Mouse (Mus musculus): Measurements from ENCODE around the gene Olfr12.

The Olfr12 gene

DNA sequence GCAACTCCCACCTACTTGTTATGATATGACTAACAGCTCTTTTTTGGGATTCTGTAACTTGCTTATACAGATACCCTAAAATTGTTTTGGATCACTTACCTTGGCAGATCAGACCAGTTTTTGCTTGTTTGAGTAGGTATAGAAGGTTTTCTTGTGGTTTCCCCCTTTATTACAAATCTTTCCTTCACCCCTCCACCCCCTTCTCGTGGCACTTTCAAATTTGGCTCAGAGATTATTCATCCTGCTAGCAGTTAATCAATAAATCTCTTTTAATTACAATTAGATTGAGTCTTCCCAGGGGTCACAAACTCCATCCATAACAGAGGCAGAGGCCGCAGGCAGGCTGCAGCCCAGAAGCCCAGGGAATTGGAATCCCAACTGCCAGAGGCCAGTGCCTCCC, at the start of gene Olfr12:
Gene Olfr12, plus strand, starts transcription at position 301 of the 400 bp plus-strand sequence.
- in situ Hi-C loops (cut with MboI, MseI): no loop called here

DNA sequence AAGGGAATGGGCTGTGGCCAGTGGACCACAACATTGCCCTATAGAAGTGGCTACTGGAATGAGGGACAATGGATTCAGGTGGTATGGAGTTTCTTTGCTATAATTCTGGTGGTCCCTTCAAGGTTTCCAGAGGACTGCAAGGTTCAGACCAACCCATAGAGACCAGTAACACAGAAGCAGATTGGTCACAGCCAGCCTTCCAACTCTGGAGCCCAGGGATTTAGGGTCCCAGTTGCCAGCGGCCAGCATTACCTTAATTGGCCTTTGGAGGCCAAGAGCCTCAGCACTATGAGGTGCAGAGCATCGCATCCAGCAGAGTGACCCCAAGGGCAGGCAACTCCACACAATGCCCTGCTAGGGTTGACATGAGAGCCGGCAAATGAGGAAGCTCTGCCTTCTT, 46.6 kb upstream of the Olfr12 start, which contains the start of gene Olfr1413:
Gene Olfr1413, plus strand, starts transcription at position 301 of the 400 bp plus-strand sequence.
- in situ Hi-C loops (cut with MboI, MseI): no loop called here

DNA sequence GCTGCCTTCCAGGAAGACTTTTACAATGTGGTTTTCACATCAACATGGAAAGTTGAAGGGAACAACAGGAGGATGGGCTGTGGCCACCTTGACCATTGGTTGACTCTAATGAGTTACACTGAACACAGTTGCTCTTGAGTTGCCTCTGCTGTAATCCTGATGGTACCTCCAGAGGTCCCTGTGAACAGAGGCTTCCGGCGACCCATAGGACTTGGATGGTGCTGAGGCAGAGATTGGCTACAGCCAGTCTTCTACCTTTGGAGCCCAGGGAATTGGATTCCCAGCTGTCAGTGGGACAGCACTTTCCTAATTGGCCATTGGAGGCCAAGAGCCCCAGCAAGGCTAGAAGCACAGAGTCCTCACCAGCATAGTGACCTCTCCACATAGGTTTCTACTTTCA, 32.1 kb upstream of the Olfr12 start, which contains the start of gene Olfr1412:
Gene Olfr1412, plus strand, starts transcription at position 301 of the 400 bp plus-strand sequence.
- in situ Hi-C loops (cut with MboI, MseI): no loop called here

DNA sequence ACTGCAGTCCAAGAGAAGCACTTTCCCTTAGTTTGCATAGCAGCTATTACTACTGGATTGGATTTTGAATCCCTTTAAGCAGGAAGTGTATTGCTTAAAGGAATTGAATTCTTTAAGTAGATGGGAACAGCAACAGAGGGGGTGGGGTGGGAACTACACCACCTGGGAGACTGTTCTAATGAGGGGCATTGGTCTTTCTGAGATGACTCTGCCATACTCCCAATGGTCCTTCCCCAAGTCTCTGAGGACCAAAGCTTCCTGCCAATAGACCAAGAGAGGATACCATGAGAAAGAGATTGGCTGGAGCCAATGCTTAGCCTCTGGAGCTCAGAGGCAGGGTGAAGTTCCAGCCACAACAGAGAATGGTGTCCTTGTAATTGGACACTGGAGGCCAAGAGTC, 23.5 kb upstream of the Olfr12 start, which contains the start of gene Olfr1411:
Gene Olfr1411, plus strand, starts transcription at position 301 of the 400 bp plus-strand sequence.
- in situ Hi-C loops (cut with MboI, MseI): no loop called here

DNA sequence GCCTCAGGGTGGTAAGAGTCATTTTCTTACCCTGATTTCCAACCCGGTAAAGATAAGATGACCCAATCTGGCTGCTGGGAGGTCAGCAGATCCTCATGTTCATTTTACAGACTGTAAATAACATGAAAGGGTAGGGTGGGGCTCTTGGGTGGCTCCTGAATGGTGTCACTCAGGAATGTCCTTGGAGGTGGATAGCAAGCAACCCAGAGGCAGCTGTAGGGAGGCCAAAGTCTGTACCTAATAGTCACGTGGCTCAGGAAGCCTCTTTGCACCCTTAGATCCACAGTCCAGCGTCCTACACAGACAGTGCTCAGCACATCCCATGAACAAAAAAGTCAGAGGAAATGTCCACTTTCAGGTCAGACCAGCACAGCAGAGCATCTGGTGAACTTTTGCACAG, 21.6 kb upstream of the Olfr12 start:
- in situ Hi-C loops (cut with MboI, MseI): no loop called here

DNA sequence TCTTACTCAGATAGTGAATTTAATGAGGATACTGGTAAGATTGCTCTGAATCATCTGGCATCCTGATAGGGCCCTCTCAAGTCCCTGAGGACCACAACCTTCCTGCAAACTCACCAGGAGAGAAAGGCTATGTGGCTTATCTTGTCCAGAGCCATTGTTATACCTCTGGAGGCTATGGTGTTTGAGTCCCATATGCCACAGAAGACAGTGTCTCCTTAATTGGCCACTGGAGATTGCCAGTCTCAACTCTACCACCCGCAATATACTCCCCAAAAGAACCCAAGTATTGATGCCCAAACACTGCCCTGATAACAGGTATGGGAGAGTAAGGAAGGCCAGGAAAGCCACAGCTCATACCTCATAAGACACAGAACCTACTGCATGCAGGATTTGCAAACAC, 12.1 kb upstream of the Olfr12 start, which contains the start of gene Olfr1410:
Gene Olfr1410, plus strand, starts transcription at position 301 of the 400 bp plus-strand sequence.
- in situ Hi-C loops (cut with MboI, MseI): no loop called here

DNA sequence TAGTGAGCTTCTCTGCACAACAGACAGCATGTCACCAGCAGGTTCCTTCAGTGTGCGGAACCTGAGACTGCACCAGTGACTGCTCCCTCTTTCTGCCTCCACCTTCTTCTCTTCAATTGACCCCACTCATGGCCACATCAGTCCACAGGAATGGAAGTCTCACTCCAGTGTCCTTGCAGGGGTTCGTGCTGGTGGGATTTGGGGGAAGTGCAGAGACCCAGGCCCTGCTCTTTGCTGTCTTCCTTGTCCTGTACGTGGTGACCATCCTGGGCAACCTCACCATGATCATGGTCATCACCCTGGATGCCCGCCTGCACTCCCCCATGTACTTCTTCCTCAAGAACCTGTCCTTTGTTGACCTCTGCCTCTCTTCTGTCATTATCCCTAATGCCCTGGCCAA, 9.9 kb upstream of the Olfr12 start:
- in situ Hi-C loops (cut with MboI, MseI): no loop called here

DNA sequence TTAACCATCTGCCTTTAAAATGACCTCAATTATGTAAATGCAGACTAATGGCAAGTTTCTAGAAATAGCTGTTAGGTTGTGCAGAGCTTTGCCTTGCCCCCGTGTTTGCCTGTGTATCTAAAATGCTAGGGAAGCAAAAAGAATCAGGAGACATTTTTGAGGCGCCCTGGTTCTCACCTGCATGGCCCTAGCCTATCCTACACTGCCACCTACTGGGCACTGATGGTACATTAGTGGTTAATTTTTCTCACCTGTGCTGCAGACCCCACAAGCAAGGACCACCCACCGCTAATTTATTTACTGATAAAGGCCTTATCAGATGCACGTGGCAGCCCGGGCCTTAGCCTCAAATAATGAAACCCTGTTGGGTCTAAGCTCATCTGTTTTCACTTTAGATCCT, 6.6 kb upstream of the Olfr12 start:
- in situ Hi-C loops (cut with MboI, MseI): no loop called here

DNA sequence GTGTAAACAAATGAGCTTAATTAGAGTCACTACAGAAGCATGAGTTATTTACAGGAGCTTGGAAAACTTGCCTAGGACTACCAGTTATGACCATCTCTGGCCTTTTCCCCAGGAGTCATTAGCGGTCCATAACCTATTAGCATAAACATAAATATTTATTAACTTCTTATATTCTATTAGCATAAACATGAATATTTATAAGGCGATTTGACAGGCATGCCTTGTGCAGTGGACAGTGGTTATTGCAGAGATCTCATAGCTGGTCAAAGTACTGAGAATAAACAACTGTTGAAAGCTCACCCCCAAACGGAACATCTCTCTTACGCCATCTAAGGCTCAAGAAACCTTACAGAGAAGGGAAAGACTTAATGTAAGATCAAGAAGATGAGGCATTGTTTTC, 4.4 kb upstream of the Olfr12 start:
- in situ Hi-C loops (cut with MboI, MseI): no loop called here

DNA sequence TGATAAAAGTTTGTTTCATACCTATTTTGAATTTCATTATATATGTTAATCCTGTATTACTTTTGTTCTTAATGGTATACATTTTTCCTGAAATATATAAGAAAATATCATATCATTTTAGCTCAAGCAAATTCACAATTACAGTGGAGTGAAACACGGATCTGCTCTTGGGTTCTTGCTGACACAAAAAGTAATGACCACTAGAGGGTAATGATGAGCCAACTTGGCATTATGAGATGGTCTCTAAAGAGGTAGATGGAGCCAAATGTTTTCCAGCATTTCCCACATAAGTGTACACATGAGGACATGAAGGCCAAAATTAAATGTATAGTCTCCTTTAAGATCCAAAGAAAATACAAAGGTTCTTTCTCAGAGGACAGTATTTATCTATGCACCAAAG, 3.1 kb upstream of the Olfr12 start:
- in situ Hi-C loops (cut with MboI, MseI): no loop called here

DNA sequence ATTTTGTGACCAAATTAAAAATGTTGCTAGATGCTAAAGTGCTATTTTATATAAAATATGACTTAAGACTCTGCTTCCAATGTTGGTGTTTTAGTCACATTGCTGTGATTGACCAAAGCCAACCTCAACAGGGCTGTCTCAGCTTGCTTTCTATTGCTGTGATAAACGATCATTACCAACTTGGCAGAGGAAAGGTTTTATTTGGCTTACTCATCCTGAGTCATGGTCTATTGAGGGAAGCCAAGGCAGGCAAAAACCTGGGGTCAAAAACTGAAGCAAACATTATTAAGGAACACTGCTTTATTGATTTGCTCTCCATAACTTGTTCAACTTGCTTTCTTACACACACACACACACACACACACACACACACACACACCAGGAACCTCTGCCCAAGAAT, 1.5 kb upstream of the Olfr12 start:
- in situ Hi-C loops (cut with MboI, MseI): no loop called here

DNA sequence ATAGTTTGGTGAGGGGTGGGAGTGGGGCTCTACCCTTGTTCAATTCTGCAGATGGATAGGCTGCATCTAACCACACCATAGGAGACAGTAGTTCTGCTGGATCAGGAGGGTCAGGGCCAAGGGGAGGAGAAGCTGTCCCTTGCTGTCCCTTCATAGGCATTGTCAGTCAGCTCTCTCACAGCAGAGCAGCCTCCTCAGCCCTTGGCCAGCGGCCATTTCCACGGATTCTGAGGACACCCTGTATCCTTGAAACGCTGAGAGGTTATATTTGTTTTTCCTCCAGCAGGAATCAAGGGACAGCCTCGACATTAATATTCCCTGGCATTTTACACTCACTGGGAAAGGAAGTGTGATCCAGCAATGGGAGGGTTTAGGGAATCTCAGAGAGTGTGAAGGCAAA, 772 bp downstream of the Olfr12 start:
- in situ Hi-C loops (cut with MboI, MseI): no loop called here

DNA sequence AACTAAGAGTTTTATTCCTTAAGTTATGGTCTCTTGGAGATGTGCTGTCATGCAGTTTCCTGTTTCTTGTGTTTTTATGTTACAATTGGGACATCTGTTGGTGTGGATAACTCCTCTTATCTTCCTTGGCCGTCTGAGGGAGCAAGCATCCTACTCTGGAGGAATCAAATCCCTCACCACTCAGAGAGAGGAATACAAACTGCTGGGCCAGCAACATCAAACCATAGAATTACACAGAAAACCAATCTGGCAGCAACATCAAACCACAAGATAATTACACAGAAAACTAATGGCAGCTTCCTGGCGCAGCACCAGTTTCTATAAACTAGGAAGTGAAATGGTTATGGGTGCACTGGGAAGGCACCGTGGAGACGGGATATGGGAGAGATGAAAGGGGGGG, 10.6 kb downstream of the Olfr12 start:
- in situ Hi-C loops (cut with MboI, MseI): no loop called here

DNA sequence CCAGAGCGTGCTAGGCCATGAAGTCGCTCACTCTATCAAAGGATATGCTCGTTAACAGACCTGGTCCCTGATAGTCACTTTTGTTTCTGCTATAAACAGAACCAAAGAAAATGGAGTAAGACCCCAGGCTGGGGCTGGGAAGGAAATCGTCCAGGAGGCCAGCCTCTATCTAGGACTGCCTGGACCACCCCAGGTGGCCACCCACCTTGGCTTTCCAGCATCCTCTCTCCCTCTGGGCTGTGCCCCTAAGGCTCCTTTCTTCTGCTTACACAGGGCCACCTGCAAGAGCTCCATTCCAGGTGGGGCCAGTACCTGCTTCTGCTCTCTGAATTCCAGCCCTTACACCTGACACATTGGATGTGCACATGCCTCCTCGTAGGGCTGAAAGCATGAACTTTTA, 14.6 kb downstream of the Olfr12 start:
- in situ Hi-C loops (cut with MboI, MseI): no loop called here

DNA sequence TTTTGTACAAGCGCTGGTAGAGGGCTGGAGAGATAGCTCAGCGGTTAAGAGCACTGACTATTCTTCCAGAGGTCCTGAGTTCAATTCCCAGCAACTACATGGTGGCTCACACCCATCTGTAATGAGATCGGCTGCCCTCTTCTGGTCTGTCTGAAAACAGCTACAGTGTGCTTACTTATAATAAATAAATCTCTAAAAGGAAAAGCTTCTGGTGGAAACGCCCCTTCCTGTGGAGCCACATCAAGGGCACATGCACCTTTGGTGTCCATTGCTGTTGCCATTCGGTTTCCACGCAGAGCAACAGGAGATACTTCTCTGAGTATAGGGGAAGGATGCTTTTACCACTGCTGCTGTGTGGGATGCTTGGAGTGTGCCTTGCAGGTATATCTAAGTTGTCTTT, 15.4 kb downstream of the Olfr12 start:
- in situ Hi-C loops (cut with MboI, MseI): no loop called here

DNA sequence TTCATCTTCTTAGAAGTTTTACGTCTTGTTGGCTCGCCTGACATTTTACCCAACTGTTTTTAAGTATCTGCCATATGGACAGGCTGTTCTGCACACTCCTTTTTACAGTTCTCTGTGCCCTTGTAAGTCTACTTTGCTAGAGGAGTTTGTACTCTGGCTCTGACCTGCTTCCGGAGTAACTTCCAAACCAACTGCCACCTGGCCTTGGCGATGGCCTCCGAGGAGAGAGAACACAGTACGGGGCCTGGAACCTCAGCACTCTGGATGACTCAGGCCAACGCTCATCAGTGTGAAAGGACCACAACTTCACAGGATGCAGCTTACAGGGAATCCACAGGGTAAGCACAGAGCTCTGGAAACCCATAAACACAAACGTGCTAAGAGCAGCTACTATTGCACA, 16.1 kb downstream of the Olfr12 start:
- in situ Hi-C loops (cut with MboI, MseI): no loop called here

DNA sequence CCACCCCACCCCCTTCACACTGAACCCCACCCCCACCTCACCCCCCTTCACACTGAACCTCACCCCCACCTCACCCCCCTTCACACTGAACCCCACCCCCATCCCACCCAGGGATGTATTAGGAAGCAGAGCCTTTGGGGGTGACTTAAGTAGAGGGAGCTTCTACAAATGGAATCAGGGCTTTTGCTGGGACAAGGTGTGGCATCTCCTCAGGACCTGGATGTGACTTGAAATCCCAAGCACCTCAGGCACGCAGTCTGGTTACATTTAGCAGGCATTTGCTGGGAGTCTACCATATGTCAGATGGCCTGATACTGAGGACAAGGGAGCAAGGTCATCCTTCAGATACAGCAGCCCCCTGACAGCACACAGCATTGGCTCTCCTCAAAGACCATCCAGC, 17.0 kb downstream of the Olfr12 start:
- in situ Hi-C loops (cut with MboI, MseI): no loop called here

DNA sequence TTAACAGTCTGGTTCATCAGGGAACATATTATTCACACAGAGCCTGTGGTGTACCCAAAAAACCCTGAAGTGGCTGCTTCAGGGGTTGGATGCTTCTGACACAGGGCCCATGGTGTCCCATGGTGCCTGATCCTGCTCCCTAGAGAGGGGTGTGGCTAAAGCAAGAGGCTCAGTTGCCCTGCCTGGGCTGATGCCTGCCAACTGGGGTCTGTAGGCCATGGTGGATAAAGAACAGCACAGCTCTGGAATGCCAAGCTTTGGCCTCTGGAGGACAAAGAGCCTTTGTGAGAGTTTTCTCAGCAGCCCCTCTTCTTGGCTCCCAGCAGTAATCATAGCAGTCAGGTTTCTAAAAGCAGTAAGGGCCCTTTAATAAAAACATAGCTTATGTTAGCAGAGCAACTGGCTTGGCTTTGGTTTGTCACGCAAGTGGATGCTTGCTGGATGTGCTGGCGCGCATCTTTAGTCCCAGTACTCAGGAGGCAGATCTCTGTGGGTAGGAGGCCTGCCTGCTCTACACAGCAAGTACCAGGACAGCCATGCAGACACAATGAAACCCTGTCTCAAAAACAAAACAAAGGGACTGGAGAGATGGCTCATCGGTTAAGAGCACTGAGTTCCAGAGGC, 17.5 kb downstream of the Olfr12 start:
- in situ Hi-C loops (cut with MboI, MseI): no loop called here

DNA sequence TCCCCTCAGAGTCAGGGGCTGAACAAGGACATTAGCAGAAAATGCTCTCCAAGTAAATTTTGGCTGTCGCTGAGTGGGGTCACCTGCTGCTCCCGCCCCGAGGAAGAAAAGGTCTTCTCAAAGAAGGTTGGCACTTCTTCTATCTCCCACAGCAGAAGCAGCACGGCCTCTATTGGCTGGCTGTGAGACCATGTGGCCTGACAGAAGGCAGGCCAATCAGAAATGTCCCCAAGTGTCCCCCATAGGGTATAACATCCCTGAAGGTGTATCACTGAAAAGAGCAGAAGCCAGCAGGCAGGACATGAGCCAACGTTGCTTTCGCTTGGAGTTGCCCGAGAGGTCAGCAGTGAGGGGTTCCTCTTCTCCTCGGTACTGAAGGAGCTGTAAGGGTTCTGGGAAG, 18.4 kb downstream of the Olfr12 start:
- in situ Hi-C loops (cut with MboI, MseI): no loop called here

DNA sequence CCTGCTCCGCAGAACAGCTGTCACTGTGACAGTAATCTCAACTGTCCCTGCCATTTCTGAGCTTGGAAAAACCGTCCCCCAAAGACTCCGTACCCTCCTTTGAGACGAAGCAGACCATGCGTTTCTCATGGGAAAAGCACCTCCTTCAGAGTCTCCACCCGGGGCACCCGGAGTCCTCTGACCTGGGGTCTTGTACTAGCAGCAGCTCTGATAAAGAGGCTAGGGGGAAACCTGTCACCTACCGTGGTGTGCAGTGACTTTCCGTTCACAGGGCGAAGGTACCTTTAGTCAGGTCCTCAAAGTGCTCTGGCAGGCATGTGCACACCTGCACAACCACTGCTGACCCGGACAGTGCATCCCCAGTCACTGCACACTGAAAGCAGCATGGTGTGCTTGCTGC, 19.1 kb downstream of the Olfr12 start:
- in situ Hi-C loops (cut with MboI, MseI): no loop called here

DNA sequence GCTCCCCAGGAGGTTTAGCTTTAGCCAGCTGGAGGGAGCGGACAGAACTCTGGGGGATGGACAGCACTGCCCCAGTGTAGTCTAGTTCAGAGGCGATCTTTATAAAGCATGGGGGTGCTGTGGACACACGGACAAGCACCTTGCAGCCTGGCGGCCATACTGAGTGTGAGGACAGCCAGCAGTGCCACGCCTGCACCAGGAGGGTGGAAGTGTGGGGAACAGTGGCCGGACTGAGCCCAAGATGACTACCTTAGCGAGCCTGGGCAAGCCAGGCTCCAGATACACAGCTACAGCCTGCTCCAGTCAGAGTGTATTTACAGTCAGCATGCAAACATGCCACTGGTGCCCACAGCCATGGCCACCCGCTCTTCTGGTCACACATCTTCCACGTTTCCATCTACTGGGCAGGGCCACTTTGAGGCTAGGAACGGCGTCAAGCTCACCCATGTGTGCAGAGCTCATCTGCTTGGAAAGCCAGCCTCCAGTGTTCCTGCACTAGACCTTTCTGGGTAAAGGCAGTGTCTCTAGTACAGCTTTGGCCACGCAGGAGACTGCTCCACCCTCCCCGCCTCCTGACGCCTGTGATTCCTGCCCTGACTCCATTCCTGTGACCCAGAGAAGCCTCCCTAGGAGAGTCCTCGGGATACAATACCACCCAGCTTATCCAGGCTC, 20.0 kb downstream of the Olfr12 start:
- in situ Hi-C loops (cut with MboI, MseI): no loop called here

DNA sequence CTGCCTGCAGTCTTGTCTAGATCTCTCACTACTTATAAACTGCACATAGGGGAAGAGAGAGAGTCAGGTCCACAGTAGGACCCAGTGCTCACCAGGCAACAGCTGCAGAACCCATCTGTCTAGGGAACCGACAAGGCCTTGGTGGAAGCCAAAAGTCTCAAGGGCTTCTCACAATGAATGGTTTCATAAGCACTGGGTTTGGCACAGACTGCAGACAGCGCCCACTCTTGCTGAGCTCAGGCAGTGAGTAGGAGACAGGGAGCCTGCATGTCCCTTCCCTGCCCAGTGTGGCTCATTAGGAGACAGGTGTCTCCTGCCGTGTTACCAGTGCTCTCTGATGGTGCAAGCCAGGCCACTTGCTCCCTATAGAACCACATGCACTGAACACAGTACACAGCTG, 20.6 kb downstream of the Olfr12 start:
- in situ Hi-C loops (cut with MboI, MseI): no loop called here

DNA sequence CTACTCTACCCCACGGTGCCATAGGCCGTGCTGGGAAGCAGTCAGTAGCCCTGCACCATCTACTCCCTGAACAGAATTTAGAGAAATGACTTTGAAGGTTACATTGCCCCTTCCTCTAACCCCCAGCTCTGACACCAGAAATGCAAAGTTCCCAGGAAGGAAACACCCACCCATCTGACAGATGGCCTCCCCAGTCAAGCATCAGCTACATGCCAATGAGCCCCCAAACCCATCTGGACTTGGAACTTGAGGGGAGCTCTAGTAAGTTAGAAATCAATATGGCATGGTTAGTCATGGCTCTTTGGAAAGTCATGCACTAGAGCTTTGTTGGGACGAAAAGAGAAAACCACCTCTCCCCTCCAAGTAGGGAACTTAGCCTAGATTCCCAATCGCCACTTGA, 21.1 kb downstream of the Olfr12 start:
- in situ Hi-C loops (cut with MboI, MseI): no loop called here

Data from T-helper 2 cell (primary cell).